Mouse (Mus musculus) CD4-positive, CD25-positive, alpha-beta regulatory T cell, adult 2 months (primary cell): ENCODE data around the gene Mycbpap.

Experiments used
- DNase-seq: peaks from one replicate; pipeline ENCODE4 v3.0.0-alpha.2; 2012; ENCODE audit warnings: low read depth, low spot score

Mycbpap gene

GRCm38 (mm10) chr11:94521219-94521843 lies at the start of gene Mycbpap:
Gene Mycbpap (minus strand): TSS chr11:94521742.
- DNase-seq = peak; percentile 34

GRCm38 (mm10) chr11:94570612-94571011 lies 49.1 kb upstream of the Mycbpap start:
- no peak for DNase-seq

GRCm38 (mm10) chr11:94567326-94567725 lies 45.8 kb upstream of the Mycbpap start:
- no peak for DNase-seq

GRCm38 (mm10) chr11:94566534-94566933 lies 45.0 kb upstream of the Mycbpap start:
- DNase-seq = no peak

GRCm38 (mm10) chr11:94565151-94565479 lies 43.6 kb upstream of the Mycbpap start:
- DNase-seq = peak; percentile 66

GRCm38 (mm10) chr11:94564437-94565150 lies 43.1 kb upstream of the Mycbpap start, which contains the start of gene Chad:
Gene Chad (plus strand): TSS chr11:94565047.
- DNase-seq = peak; percentile 61

GRCm38 (mm10) chr11:94563821-94564220 lies 42.3 kb upstream of the Mycbpap start:
- no peak for DNase-seq

- peak; percentile 22 for DNase-seq
Measured at GRCm38 (mm10) chr11:94563383-94563782, 41.8 kb upstream of the Mycbpap start.

GRCm38 (mm10) chr11:94558226-94558625 lies 36.7 kb upstream of the Mycbpap start:
- DNase-seq = no peak

GRCm38 (mm10) chr11:94550442-94550744 lies 28.9 kb upstream of the Mycbpap start:
- no peak for DNase-seq

GRCm38 (mm10) chr11:94549691-94550441 lies 28.3 kb upstream of the Mycbpap start:
- DNase-seq = peak; percentile 13

- DNase-seq = peak; percentile 96
Measured at GRCm38 (mm10) chr11:94548888-94549690, 27.5 kb upstream of the Mycbpap start, which contains the start of gene Rsad1. Gene Rsad1 (minus strand): TSS chr11:94549255.

- peak; percentile 54 for DNase-seq
Measured at GRCm38 (mm10) chr11:94548041-94548784, 26.7 kb upstream of the Mycbpap start.

GRCm38 (mm10) chr11:94547271-94547670 lies 25.7 kb upstream of the Mycbpap start:
- DNase-seq = no peak

- no peak for DNase-seq
Measured at GRCm38 (mm10) chr11:94546381-94546780, 24.8 kb upstream of the Mycbpap start.

- DNase-seq = no peak
Measured at GRCm38 (mm10) chr11:94544422-94544821, 22.9 kb upstream of the Mycbpap start.

- DNase-seq = peak; percentile 58
Measured at GRCm38 (mm10) chr11:94543932-94544331, 22.4 kb upstream of the Mycbpap start.

- DNase-seq = no peak
Measured at GRCm38 (mm10) chr11:94543344-94543743, 21.8 kb upstream of the Mycbpap start.

GRCm38 (mm10) chr11:94542400-94542799 lies 20.9 kb upstream of the Mycbpap start:
- DNase-seq = no peak

GRCm38 (mm10) chr11:94539761-94540160 lies 18.2 kb upstream of the Mycbpap start:
- no peak for DNase-seq

GRCm38 (mm10) chr11:94538733-94539292 lies 17.3 kb upstream of the Mycbpap start:
- no peak for DNase-seq
